Mouse (Mus musculus) adrenal gland, postnatal 36 days (tissue): ENCODE results near the gene S1pr2. TPM values are rescaled to one million over a fixed set of nuclear protein-coding genes. Genes with fewer than 3 reads are reported as not detected.

Source experiments
- microRNA-seq: library from miRNA; unstranded; fragments of <30 nt; microRNA quantifications from one replicate; pipeline ENCODE4 v1.2.0, GENCODE M21; 2021
- total RNA-seq, 2 experiments: library from RNA; stranded (reverse); gene quantifications; 2 replicates each; pipeline ENCODE4 v1.2.3; 2021

Gene S1pr2
- total RNA-seq, 2 experiments from 2014 or later: 16.5 to 19.2 TPM

Small RNA genes lying within 50 kb of the gene (microRNA-seq; reads per million reads assigned to microRNA genes)
- 1.2 reads per million for gene Mir7081

Other genes with a start within 250 kb of the S1pr2 start
- under 1 TPM; 0.79 TPM for gene Olfm2, start 230.4 kb downstream of the S1pr2 start, total RNA-seq
- 100 to 1,000 TPM; 187 to 205 TPM for gene Col5a3, start 161.7 kb downstream of the S1pr2 start, total RNA-seq
- not detected for gene Rdh8, start 158.3 kb downstream of the S1pr2 start, total RNA-seq
- gene A230050P20Rik, start 108.1 kb downstream of the S1pr2 start, total RNA-seq: 10 to 100 TPM; 19.1 to 20.4 TPM
- gene Angptl6, start 97.1 kb downstream of the S1pr2 start, total RNA-seq: 1 to 10 TPM; 3.2 to 3.5 TPM
- gene Ppan, start 88.6 kb downstream of the S1pr2 start, total RNA-seq: 10 to 100 TPM; 26.6 to 45.4 TPM
- gene Eif3g, start 78.2 kb downstream of the S1pr2 start, total RNA-seq: 100 to 1,000 TPM; 154 to 178 TPM
- 10 to 100 TPM; 42.9 to 59.7 TPM for gene Dnmt1, start 16.9 kb downstream of the S1pr2 start, total RNA-seq
- 100 to 1,000 TPM; 122 to 130 TPM for gene Mrpl4, start 26.0 kb upstream of the S1pr2 start, total RNA-seq
- gene Icam1, start 39.2 kb upstream of the S1pr2 start, total RNA-seq: 10 to 100 TPM; 10.7 to 14.8 TPM
- gene Icam4, start 52.6 kb upstream of the S1pr2 start, total RNA-seq: 1 to 10 TPM; 1.9 to 2.8 TPM
- gene Icam5, start 55.3 kb upstream of the S1pr2 start, total RNA-seq: under 1 TPM; 0.10 to 0.20 TPM
- not detected for gene Zglp1, start 90.3 kb upstream of the S1pr2 start, total RNA-seq
- gene Gm49373, start 96.3 kb upstream of the S1pr2 start, total RNA-seq: under 1 TPM; 0.30 to 0.46 TPM
- gene Fdx1l, start 96.8 kb upstream of the S1pr2 start, total RNA-seq: 10 to 100 TPM; 33.8 to 42.2 TPM
- gene Gm38431, start 115.2 kb upstream of the S1pr2 start, total RNA-seq: under 1 TPM; 0.60 to 0.82 TPM
- gene Raver1, start 115.2 kb upstream of the S1pr2 start, total RNA-seq: 10 to 100 TPM; 50.0 to 57.1 TPM
- gene Tyk2, start 154.5 kb upstream of the S1pr2 start, total RNA-seq: 10 to 100 TPM; 14.6 to 15.2 TPM
- 100 to 1,000 TPM; 180 to 201 TPM for gene Cdc37, start 173.2 kb upstream of the S1pr2 start, total RNA-seq
- 10 to 100 TPM in 1 of 2 experiments, 1 to 10 TPM in 1; 8.6 to 10.6 TPM for gene Pde4a, start 188.9 kb upstream of the S1pr2 start, total RNA-seq